Comparison of ENCODE assay signal across 8 mouse cellular contexts in the genomic region with DNA sequence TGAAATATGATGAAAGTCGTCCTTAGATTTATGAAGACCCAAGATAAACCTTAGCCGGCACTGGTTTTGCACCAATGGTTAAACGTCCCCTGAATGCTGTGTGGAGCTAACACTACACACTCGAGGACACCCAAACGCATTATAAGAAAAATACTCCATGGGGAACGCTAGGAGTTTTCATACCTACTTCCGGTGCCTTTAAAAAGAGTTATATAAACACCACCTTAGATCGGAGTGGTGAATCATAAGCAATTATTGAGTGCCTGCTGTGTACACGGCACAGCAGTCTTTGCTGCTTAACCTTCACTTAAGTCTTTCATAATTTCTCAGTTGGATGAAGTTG. TPM values are rescaled to one million over a fixed set of nuclear protein-coding genes. Genes with fewer than 3 reads are reported as not detected.
DNase-seq lines count a peak whose midpoint lies in the region; ATAC-seq and TF ChIP-seq lines count a peak whose summit lies in the region.

No protein-coding gene starts in this region.

- H3K79me2 ChIP-seq in C2C12 (ENCODE audit: control insufficient read depth, insufficient read depth): peaks cover 27% of the 10 kb centered on the region

- no peaks in the 10 kb centered on the region for H3K9me3 ChIP-seq in forebrain, embryonic 12.5 days
- no peaks in the 10 kb centered on the region for H3K9me3 ChIP-seq in liver, embryonic 15.5 days (replicated peaks)

- peak overlapping the region; percentile 75 for H3K4me2 ChIP-seq in forebrain, embryonic 12.5 days
- H3K4me2 ChIP-seq in liver, embryonic 15.5 days: peak overlapping the region; percentile 90

- H3K27me3 ChIP-seq in C2C12 (ENCODE audit: control insufficient read depth, insufficient read depth, insufficient read length): no peaks in the 10 kb centered on the region
- peaks cover 10% of the 10 kb centered on the region for H3K27me3 ChIP-seq in forebrain, embryonic 12.5 days
- H3K27me3 ChIP-seq in liver, embryonic 15.5 days: no peaks in the 10 kb centered on the region

- peak overlapping the region; percentile 99 for H3K9ac ChIP-seq in forebrain, embryonic 12.5 days
- peak overlapping the region; percentile 96 for H3K9ac ChIP-seq in liver, embryonic 15.5 days

- no peak for DNase-seq in gastrocnemius, adult 2 months
- no peak for DNase-seq in gastrocnemius, postnatal 4 days (ENCODE audit: low spot score in 2 of 2)
- no peak for DNase-seq in frontal cortex, postnatal 36 days (ENCODE audit: low spot score in 2 of 2)
- no peak for DNase-seq in retina, embryonic 14.5 days (ENCODE audit: low spot score)

- H3K27ac ChIP-seq in gastrocnemius, adult 2 months: peak overlapping the region; percentile 99
- peak overlapping the region; percentile 100 for H3K27ac ChIP-seq in forebrain, embryonic 12.5 days
- peak overlapping the region; percentile 95 for H3K27ac ChIP-seq in liver, embryonic 15.5 days (replicated peaks)

- TF ChIP-seq CTCF in gastrocnemius, adult 2 months (IDR thresholded peaks at IDR 0.05): no peak
- TF ChIP-seq CTCF in C2C12 (IDR thresholded peaks at IDR 0.05; ENCODE audit: control insufficient read depth, insufficient read depth, insufficient read length): no peak

- intact Hi-C loops in gastrocnemius, adult 2 months (cut with DNase I): loop anchor here (5.0 to 10.0 kb wide), 3 partner anchors 46 to 379 kb away; no protein-coding TSS in a partner anchor

- peak overlapping the region; percentile 88 for H3ac ChIP-seq in C2C12 (ENCODE audit: control insufficient read depth, insufficient read length, low read depth)

- H3K4me3 ChIP-seq in gastrocnemius, adult 2 months: peak overlapping the region; percentile 94
- H3K4me3 ChIP-seq in C2C12 (ENCODE audit: insufficient read depth, poor library complexity, severe bottlenecking): peak overlapping the region; percentile 64
- H3K4me3 ChIP-seq in forebrain, embryonic 12.5 days (replicated peaks): peak overlapping the region; percentile 98
- H3K4me3 ChIP-seq in liver, embryonic 15.5 days (replicated peaks): peak overlapping the region; percentile 94

- H3K36me3 ChIP-seq in C2C12 (ENCODE audit: control insufficient read depth, insufficient read depth): no peaks in the 10 kb centered on the region
- H3K36me3 ChIP-seq in forebrain, embryonic 12.5 days (replicated peaks): no peaks in the 10 kb centered on the region
- no peaks in the 10 kb centered on the region for H3K36me3 ChIP-seq in liver, embryonic 15.5 days (replicated peaks)

- ATAC-seq in forebrain, embryonic 12.5 days (ENCODE audit: low FRiP score): no peak
- no peak for ATAC-seq in liver, embryonic 15.5 days (ENCODE audit: insufficient read depth)
- ATAC-seq in activated CD4-positive, CD25-positive, alpha-beta regulatory T cell, adult 4 months: no peak

- peaks cover 31% of the 10 kb centered on the region for H3K4me1 ChIP-seq in forebrain, embryonic 12.5 days
- H3K4me1 ChIP-seq in liver, embryonic 15.5 days (replicated peaks): peaks cover 17% of the 10 kb centered on the region

- WGBS in forebrain, embryonic 12.5 days: 10% methylated on average over 9 of the region's 9 CpGs
- 6% methylated on average over 9 of the region's 9 CpGs for WGBS in liver, embryonic 15.5 days (ENCODE audit: insufficient replicate concordance)

- peaks cover 18% of the 10 kb centered on the region for H3K79me3 ChIP-seq in C2C12 (ENCODE audit: low read depth)

TF ChIP-seq in C2C12, 6 proteins besides CTCF, POLR2A, EP300 and RAD21:
- no peak for TF ChIP-seq MAX (IDR thresholded peaks at IDR 0.05)
- TF ChIP-seq FOSL1 (IDR thresholded peaks at IDR 0.05; ENCODE audit: insufficient read depth, low read length, poor library complexity, severe bottlenecking): no peak

RNA-seq across cellular contexts. Expression of a gene that starts 0.7 kb away (rescaled TPM):
- 10 to 100 TPM; 35.1 to 35.6 TPM for total RNA-seq in gastrocnemius, adult 2 months (2021)
- total RNA-seq in gastrocnemius, postnatal 4 days (2021): 10 to 100 TPM; 52.9 to 53.0 TPM
- 9.1 TPM for polyA plus RNA-seq in C2C12 (2012; fragmentation: generic; extraction: Trizol)
- 17.4 and 17.7 TPM in 2 replicates for polyA plus RNA-seq in forebrain, embryonic 12.5 days (2016; fragmentation: Nextera tagmentation; extraction: Ambion mirVana)
- polyA plus RNA-seq in liver, embryonic 15.5 days (2015; fragmentation: Nextera tagmentation; extraction: Ambion mirVana): 2.9 and 3.1 TPM in 2 replicates
- 10 to 100 TPM in 1 of 2 experiments, 1 to 10 TPM in 1; 9.6 to 12.1 TPM for polyA plus RNA-seq in activated CD4-positive, CD25-positive, alpha-beta regulatory T cell, adult 4 months (2017; shearing (Covaris generic))
